Mouse (Mus musculus): ENCODE data around the gene Nxnl2. TPM values are rescaled to one million over a fixed set of nuclear protein-coding genes. Genes with fewer than 3 reads are reported as not detected.

The Nxnl2 gene
- polyA plus RNA-seq, 1 experiment: 1.7 TPM

DNA sequence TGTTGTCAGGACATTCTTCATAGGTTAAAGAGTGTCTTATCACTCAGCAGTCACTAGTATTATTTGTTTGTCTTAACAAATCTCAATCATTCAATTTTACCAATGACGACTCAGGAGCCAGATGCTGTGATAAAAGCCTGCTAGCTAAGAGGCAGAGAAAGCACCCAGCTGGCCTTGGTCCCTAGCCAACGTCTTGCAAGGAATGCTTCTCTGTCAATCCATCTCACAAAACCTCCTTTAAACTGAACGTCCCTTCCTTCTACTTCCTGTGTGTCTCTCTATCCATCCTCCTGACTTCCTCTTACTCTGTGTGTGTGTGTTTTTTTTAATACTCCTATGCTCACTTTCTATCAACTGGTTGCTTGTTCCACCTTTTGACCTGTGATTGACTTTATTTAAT lies 8.5 kb downstream of the Nxnl2 start:
- WGBS: 29% methylated on average over 3 of the region's 3 CpGs
- Histone ChIP-seq H3K4me1 (ENCODE audit: control insufficient read depth, insufficient read depth, insufficient read length, low read length) (no peaks in the 10 kb centered on the region), H3K4me3 (ENCODE audit: low read depth, low read length) (no peak overlapping the region), H3K36me3 (ENCODE audit: control insufficient read depth, insufficient read depth, low read length) (no peaks in the 10 kb centered on the region), H3K27me3 (ENCODE audit: control insufficient read depth, insufficient read depth, low read length) (no peaks in the 10 kb centered on the region), H3K27ac (ENCODE audit: insufficient read depth, low read depth, low read length) (no peak overlapping the region)
- no peak for TF ChIP-seq POLR2A (IDR thresholded peaks at IDR 0.05; ENCODE audit: low read depth, low read length)
- no peak for TF ChIP-seq CTCF (IDR thresholded peaks at IDR 0.05; ENCODE audit: extremely low read depth, insufficient read length, insufficient replicate concordance, low read depth, low read length)

DNA sequence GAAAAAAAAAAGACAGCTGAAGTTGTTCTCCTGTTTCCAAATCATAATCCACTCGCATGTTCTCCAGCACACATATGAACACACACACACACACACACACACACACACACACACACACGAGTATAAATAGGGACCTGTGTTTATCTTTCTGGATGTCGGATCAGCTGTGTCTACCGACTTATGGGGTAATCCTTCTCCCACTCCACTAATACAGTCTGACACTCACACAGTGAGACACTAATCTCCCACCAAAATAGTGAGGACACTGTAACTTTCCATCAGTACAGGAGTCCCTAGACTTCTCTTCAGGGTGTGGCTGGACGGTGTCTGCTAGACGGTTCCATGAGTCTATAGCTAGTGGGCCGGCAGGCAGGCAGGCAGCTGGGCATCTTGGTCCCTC lies 11.4 kb downstream of the Nxnl2 start:
- Histone ChIP-seq H3K27me3 (ENCODE audit: control insufficient read depth, insufficient read depth, low read length) (no peaks in the 10 kb centered on the region), H3K4me1 (ENCODE audit: control insufficient read depth, insufficient read depth, insufficient read length, low read length) (no peaks in the 10 kb centered on the region), H3K27ac (ENCODE audit: insufficient read depth, low read depth, low read length) (no peak overlapping the region), H3K4me3 (ENCODE audit: low read depth, low read length) (no peak overlapping the region), H3K36me3 (ENCODE audit: control insufficient read depth, insufficient read depth, low read length) (no peaks in the 10 kb centered on the region)
- WGBS: 69% methylated on average over 7 of the region's 7 CpGs
- TF ChIP-seq CTCF (IDR thresholded peaks at IDR 0.05; ENCODE audit: extremely low read depth, insufficient read length, insufficient replicate concordance, low read depth, low read length) (no peak), POLR2A (IDR thresholded peaks at IDR 0.05; ENCODE audit: low read depth, low read length) (no peak)

- Histone ChIP-seq H3K36me3 (ENCODE audit: control insufficient read depth, insufficient read depth, low read length) (no peaks in the 10 kb centered on the region), H3K4me1 (ENCODE audit: control insufficient read depth, insufficient read depth, insufficient read length, low read length) (no peaks in the 10 kb centered on the region), H3K27me3 (ENCODE audit: control insufficient read depth, insufficient read depth, low read length) (no peaks in the 10 kb centered on the region), H3K27ac (ENCODE audit: insufficient read depth, low read depth, low read length) (no peak overlapping the region), H3K4me3 (ENCODE audit: low read depth, low read length) (no peak overlapping the region)
- TF ChIP-seq POLR2A (IDR thresholded peaks at IDR 0.05; ENCODE audit: low read depth, low read length): no peak
- no peak for TF ChIP-seq CTCF (IDR thresholded peaks at IDR 0.05; ENCODE audit: extremely low read depth, insufficient read length, insufficient replicate concordance, low read depth, low read length)
- WGBS: 69% methylated on average over 3 of the region's 3 CpGs
Measured at GRCm38 (mm10) chr13:51184896-51185295, 14.1 kb downstream of the Nxnl2 start.

DNA sequence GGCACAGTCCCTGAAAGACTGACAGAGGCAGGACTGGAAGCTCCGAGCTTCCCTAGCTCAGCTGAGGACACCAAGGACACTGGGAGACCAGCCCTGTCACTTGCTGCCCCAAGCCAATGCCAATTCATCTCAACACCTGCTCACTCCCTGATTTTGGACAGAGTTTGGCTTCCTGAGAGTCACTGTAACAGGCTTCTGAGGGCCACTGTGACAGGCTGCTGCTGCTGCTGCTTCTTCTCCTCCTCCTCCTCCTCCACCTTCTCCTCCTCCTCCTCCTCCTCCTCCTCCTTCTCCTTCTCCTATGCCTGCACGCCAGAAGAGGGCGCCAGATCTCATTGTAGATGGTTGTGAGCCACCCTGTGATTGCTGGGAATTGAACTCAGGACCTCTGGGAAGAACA lies 19.5 kb downstream of the Nxnl2 start:
- H3K4me3 ChIP-seq (ENCODE audit: low read depth, low read length): no peak overlapping the region
- no peaks in the 10 kb centered on the region for H3K4me1 ChIP-seq (ENCODE audit: control insufficient read depth, insufficient read depth, insufficient read length, low read length)
- TF ChIP-seq POLR2A (IDR thresholded peaks at IDR 0.05; ENCODE audit: low read depth, low read length) (no peak), CTCF (IDR thresholded peaks at IDR 0.05; ENCODE audit: extremely low read depth, insufficient read length, insufficient replicate concordance, low read depth, low read length) (no peak)
- H3K36me3 ChIP-seq (ENCODE audit: control insufficient read depth, insufficient read depth, low read length): no peaks in the 10 kb centered on the region
- no peak overlapping the region for H3K27ac ChIP-seq (ENCODE audit: insufficient read depth, low read depth, low read length)
- 65% methylated on average over 3 of the region's 3 CpGs for WGBS
- H3K27me3 ChIP-seq (ENCODE audit: control insufficient read depth, insufficient read depth, low read length): no peaks in the 10 kb centered on the region

DNA sequence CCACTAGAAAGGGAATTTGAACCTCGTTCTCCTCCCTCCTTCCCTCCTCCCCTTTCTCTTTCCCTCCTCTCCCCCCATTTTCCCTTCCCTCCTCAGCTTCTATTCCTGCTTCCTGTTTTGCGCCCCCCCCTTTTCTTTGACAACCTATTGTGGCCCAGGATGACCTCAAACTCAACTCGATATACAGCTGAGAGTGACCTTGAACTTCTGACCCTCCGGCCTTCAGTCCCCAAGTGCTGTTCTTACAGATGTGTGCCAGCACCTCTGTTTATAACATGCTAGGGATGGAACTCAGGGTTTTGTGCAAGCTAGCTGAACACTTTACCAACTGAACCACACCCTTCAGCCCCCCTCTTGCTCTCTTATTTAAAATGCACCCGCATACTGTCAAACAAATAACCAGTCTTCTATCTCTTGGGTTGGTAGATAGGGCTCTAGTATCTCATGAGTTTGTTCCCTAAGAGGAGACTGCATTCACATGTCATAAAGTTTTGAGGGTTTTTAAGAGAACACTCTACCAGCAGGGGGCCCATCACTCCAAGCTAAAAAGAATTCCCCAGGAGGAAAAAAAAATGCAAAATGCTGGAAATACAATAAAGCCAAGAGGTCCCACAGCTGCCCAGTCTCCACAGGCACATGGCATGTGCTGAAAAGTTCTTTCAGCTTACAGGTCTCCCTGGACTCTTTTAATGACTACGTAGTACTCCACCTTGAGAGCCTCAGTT lies 20.8 kb downstream of the Nxnl2 start:
- Histone ChIP-seq H3K36me3 (ENCODE audit: control insufficient read depth, insufficient read depth, low read length) (no peaks in the 10 kb centered on the region), H3K4me1 (ENCODE audit: control insufficient read depth, insufficient read depth, insufficient read length, low read length) (no peaks in the 10 kb centered on the region), H3K27ac (ENCODE audit: insufficient read depth, low read depth, low read length) (no peak overlapping the region), H3K27me3 (ENCODE audit: control insufficient read depth, insufficient read depth, low read length) (no peaks in the 10 kb centered on the region), H3K4me3 (ENCODE audit: low read depth, low read length) (no peak overlapping the region)
- 69% methylated on average over 6 of the region's 6 CpGs for WGBS
- TF ChIP-seq CTCF (IDR thresholded peaks at IDR 0.05; ENCODE audit: extremely low read depth, insufficient read length, insufficient replicate concordance, low read depth, low read length) (no peak), POLR2A (IDR thresholded peaks at IDR 0.05; ENCODE audit: low read depth, low read length) (no peak)

DNA sequence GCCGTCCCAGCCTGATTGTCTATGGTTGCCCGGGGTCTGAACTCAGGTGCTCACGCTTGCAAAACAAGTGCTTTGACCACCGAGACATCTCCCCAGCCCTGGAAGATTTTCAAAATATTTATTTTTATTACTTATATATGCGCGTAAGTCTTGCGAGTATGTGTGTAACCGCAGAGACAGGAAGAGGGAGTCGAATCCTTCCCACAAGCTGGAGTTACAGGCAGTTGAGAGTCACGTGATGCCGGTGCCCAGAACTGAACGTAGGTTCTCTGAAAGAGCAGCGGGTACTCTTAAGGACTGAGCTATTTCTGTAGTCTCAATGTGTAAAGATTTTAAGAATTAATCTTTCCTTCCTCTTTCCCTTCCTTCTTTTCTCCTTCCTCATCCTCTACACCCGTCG lies 23.1 kb downstream of the Nxnl2 start:
- no peaks in the 10 kb centered on the region for H3K27me3 ChIP-seq (ENCODE audit: control insufficient read depth, insufficient read depth, low read length)
- WGBS: 76% methylated on average over 15 of the region's 15 CpGs
- no peak overlapping the region for H3K4me3 ChIP-seq (ENCODE audit: low read depth, low read length)
- H3K36me3 ChIP-seq (ENCODE audit: control insufficient read depth, insufficient read depth, low read length): no peaks in the 10 kb centered on the region
- H3K27ac ChIP-seq (ENCODE audit: insufficient read depth, low read depth, low read length): no peak overlapping the region
- TF ChIP-seq POLR2A (IDR thresholded peaks at IDR 0.05; ENCODE audit: low read depth, low read length) (no peak), CTCF (IDR thresholded peaks at IDR 0.05; ENCODE audit: extremely low read depth, insufficient read length, insufficient replicate concordance, low read depth, low read length) (no peak)
- H3K4me1 ChIP-seq (ENCODE audit: control insufficient read depth, insufficient read depth, insufficient read length, low read length): no peaks in the 10 kb centered on the region

GRCm38 (mm10) chr13:51197699-51198098 lies 26.9 kb downstream of the Nxnl2 start:
- WGBS: 75% methylated on average over 3 of the region's 3 CpGs
- no peaks in the 10 kb centered on the region for H3K27me3 ChIP-seq (ENCODE audit: control insufficient read depth, insufficient read depth, low read length)
- TF ChIP-seq CTCF (IDR thresholded peaks at IDR 0.05; ENCODE audit: extremely low read depth, insufficient read length, insufficient replicate concordance, low read depth, low read length) (no peak), POLR2A (IDR thresholded peaks at IDR 0.05; ENCODE audit: low read depth, low read length) (no peak)
- no peak overlapping the region for H3K4me3 ChIP-seq (ENCODE audit: low read depth, low read length)
- no peaks in the 10 kb centered on the region for H3K36me3 ChIP-seq (ENCODE audit: control insufficient read depth, insufficient read depth, low read length)
- H3K4me1 ChIP-seq (ENCODE audit: control insufficient read depth, insufficient read depth, insufficient read length, low read length): no peaks in the 10 kb centered on the region
- no peak overlapping the region for H3K27ac ChIP-seq (ENCODE audit: insufficient read depth, low read depth, low read length)
